Comparison of ENCODE assay signal across 19 mouse cellular contexts in genomic region chr14:90905270-90905669, GRCm38 (mm10).
DNase-seq lines count a peak whose midpoint lies in the region; ATAC-seq and TF ChIP-seq lines count a peak whose summit lies in the region.
"Had no signal": no experiment of that assay in that cellular context is flagged by ENCODE, and none has a peak within 500 bp of the region (broad histone marks: within the 10 kb centered on the region; RNA-seq: fewer than 3 reads in every experiment).

No protein-coding gene starts in this region.

- no peak overlapping the region for H3K4me3 ChIP-seq in lung, embryonic 14.5 days (ENCODE audit: low read depth, low read length)
- no peak overlapping the region for H3K4me3 ChIP-seq in lung, embryonic 16.5 days (ENCODE audit: low read length)

- ATAC-seq in lung, embryonic 14.5 days (ENCODE audit: insufficient read depth) = peak; percentile 63; the same call in 1 of the 2 replicates
- ATAC-seq in lung, embryonic 16.5 days (ENCODE audit: low read depth) = peak; percentile 71
- ATAC-seq: activated CD4-positive, CD25-positive, alpha-beta regulatory T cell, adult 4 months; CD4-positive, CD25-positive, alpha-beta regulatory T cell, adult 4 months; Patski had no signal

- no peaks in the 10 kb centered on the region for H3K27me3 ChIP-seq in lung, embryonic 14.5 days (ENCODE audit: insufficient read depth, low read length)
- H3K27me3 ChIP-seq in lung, embryonic 16.5 days (ENCODE audit: control insufficient read depth, insufficient read depth, low read depth, low read length) = no peaks in the 10 kb centered on the region
- H3K27me3 ChIP-seq: CH12.LX, Patski had no signal

- H3K27ac ChIP-seq in lung, embryonic 14.5 days (ENCODE audit: low read depth) = no peak overlapping the region
- no peak overlapping the region for H3K27ac ChIP-seq in lung, embryonic 16.5 days (ENCODE audit: low read length)

- no peak for TF ChIP-seq CTCF in lung, embryonic 14.5 days (IDR thresholded peaks at IDR 0.05; ENCODE audit: low read depth)

- no peak overlapping the region for H3K9ac ChIP-seq in lung, embryonic 14.5 days
- H3K9ac ChIP-seq in lung, embryonic 16.5 days (ENCODE audit: low read length) = no peak overlapping the region

- no peak overlapping the region for H3K4me2 ChIP-seq in lung, embryonic 14.5 days
- H3K4me2 ChIP-seq in lung, embryonic 16.5 days (ENCODE audit: low read depth, low read length) = no peak overlapping the region

- no peaks in the 10 kb centered on the region for H3K36me3 ChIP-seq in lung, embryonic 14.5 days (ENCODE audit: insufficient read depth)
- no peaks in the 10 kb centered on the region for H3K36me3 ChIP-seq in lung, embryonic 16.5 days (ENCODE audit: control insufficient read depth, insufficient read depth, low read length)
- H3K36me3 ChIP-seq: G1E had no signal

- no peaks in the 10 kb centered on the region for H3K4me1 ChIP-seq in lung, embryonic 14.5 days (ENCODE audit: insufficient read depth)
- H3K4me1 ChIP-seq in lung, embryonic 16.5 days (replicated peaks; ENCODE audit: control insufficient read depth, insufficient read depth, low read length) = no peaks in the 10 kb centered on the region

- peak; percentile 45 for DNase-seq in lung, embryonic 14.5 days
- DNase-seq in lung, postnatal 4 days = no peak
- DNase-seq in lung, postnatal 10 days = no peak
- DNase-seq: adrenal gland, adult 2 months; adrenal gland, adult 8-10 months; adrenal gland, postnatal 10 days; adrenal gland, postnatal 14 days; adrenal gland, postnatal 25 days; adrenal gland, postnatal 36 days; B cell, adult 2 months; cerebellum, adult 11 months; cerebellum, adult 11-12 months; cerebellum, adult 18-20 months had no signal

- no peaks in the 10 kb centered on the region for H3K9me3 ChIP-seq in lung, embryonic 14.5 days (ENCODE audit: low read depth, low read length)
- no peaks in the 10 kb centered on the region for H3K9me3 ChIP-seq in lung, embryonic 16.5 days (ENCODE audit: control insufficient read depth, low read length)
